Mouse (Mus musculus) neural tube, embryonic 12.5 days (tissue): ENCODE measurements around the gene Acoxl. TPM values are rescaled to one million over a fixed set of nuclear protein-coding genes. Genes with fewer than 3 reads are reported as not detected.

Experiments
- ATAC-seq: fragments of 200-750 bp; cut with Nextera tagmentation; 2 replicates; pipeline ENCODE4 v1.8.0; 2017; ENCODE audit warnings: low read depth, mild to moderate bottlenecking, moderate TSS enrichment, moderate library complexity; ENCODE audit not compliant: low FRiP score
- H3K27ac ChIP-seq: fragments of 300-500 bp; sonication (generic); 2 replicates; pipeline ENCODE4 v1.5.1; 2016
- H3K27me3 ChIP-seq: fragments of 300-500 bp; sonication (generic); replicated peaks from 2 replicates; pipeline ENCODE4 v1.6.1; 2016; ENCODE audit warnings: mild to moderate bottlenecking
- H3K36me3 ChIP-seq: fragments of 300-500 bp; sonication (generic); 2 replicates; pipeline ENCODE4 v1.6.1; 2016; ENCODE audit warnings: mild to moderate bottlenecking
- H3K4me1 ChIP-seq: fragments of 300-500 bp; sonication (generic); 2 replicates; pipeline ENCODE4 v1.6.1; 2016
- H3K4me2 ChIP-seq: fragments of 300-500 bp; sonication (generic); replicated peaks from 2 replicates; pipeline ENCODE4 v1.6.1; 2016; ENCODE audit warnings: mild to moderate bottlenecking
- H3K4me3 ChIP-seq: fragments of 300-500 bp; sonication (generic); 2 replicates; pipeline ENCODE4 v1.5.1; 2016
- H3K9ac ChIP-seq: fragments of 300-500 bp; sonication (generic); 2 replicates; pipeline ENCODE4 v1.6.1; 2016; ENCODE audit warnings: mild to moderate bottlenecking
- H3K9me3 ChIP-seq: fragments of 300-500 bp; sonication (generic); 2 replicates; pipeline ENCODE4 v1.6.1; 2016; ENCODE audit warnings: mild to moderate bottlenecking
- WGBS: fragments of 180-500 bp; shearing (Covaris S2); methylation state at CpG from one replicate; pipeline ENCODE4 v1.1.7; 2016; 5-methylcytosine and 5-hydroxymethylcytosine counted together
- polyA plus RNA-seq: library from polyadenylated mRNA; unstranded; fragments of >200 nt; fragmentation: Nextera tagmentation; extraction: Ambion mirVana; gene quantifications from 2 replicates; pipeline ENCODE4 v1.2.1, GENCODE M21; 2016

The Acoxl gene
- polyA plus RNA-seq, 1 experiment from 2014 or later, result not detected

DNA sequence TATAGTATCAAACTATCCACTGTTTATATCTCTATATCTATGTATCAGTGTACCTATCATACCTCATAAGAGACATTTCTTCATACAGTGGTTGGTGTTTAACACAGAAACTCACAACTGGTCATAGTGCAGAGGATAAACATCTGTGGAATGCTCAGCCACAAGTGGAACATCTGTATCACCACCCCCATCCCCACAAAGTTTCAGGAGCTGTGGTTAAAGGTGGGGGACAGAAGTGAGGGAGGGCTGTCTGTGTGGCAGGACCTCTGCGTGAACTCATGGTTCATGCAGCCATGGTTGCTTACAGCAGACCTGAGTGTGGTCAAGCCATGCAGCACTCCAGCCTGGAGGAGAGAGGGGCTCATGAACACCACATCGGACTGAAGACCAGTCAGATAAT is 234.9 kb downstream of the Acoxl start:
- Histone ChIP-seq H3K4me1 (no peaks in the 10 kb centered on the region), H3K4me2 (no peak overlapping the region), H3K4me3 (no peak overlapping the region), H3K9ac (no peak overlapping the region), H3K27ac (no peak overlapping the region), H3K27me3 (no peaks in the 10 kb centered on the region), H3K9me3 (no peaks in the 10 kb centered on the region), H3K36me3 (no peaks in the 10 kb centered on the region)
- 91% methylated on average over 2 of the region's 2 CpGs for WGBS
- no peak for ATAC-seq

DNA sequence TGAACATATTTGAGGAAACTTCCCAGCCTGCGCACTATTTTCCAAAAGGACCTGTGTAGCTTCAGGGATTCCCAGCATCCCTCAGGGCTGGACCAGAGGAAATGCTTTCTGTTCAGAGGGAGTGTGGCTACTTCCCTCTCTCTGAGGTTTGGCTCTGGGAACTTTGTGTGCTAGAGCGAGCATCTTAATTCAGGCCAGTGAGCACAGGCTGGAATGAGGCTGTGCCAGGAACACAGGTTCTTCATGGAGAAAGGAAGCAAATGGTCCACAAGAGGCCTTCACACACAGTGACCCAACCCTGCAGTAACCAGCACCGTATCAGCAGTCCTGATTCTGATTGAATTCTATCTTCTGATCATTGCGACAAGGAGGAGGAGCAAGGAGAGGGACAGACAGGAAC is 238.3 kb downstream of the Acoxl start:
- Histone ChIP-seq H3K27ac (no peak overlapping the region), H3K4me3 (no peak overlapping the region), H3K9me3 (no peaks in the 10 kb centered on the region), H3K27me3 (no peaks in the 10 kb centered on the region), H3K4me2 (no peak overlapping the region), H3K4me1 (no peaks in the 10 kb centered on the region), H3K36me3 (no peaks in the 10 kb centered on the region), H3K9ac (no peak overlapping the region)
- WGBS, result 85% methylated on average over 4 of the region's 4 CpGs
- no peak for ATAC-seq

DNA sequence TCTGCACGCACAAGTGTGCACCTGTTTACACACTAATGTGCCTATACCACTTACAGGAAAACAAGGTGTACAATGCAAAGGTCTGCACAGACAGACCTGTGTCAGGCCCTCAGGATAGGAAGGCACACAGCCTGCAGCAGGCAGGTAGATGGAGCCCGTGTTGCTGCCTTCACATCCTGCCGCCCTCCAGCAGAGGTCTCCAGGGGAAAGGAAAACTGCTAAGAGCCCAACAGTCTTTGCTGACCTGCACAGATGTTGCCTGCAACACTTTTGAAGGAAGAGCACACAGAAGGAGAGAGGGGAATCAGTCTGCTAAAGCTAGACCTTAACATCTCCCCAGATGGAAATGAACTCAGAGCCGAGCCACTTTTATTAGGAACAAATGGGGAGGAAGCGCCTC is 240.2 kb downstream of the Acoxl start:
- no peak overlapping the region for H3K27ac ChIP-seq
- 54% methylated on average over 5 of the region's 5 CpGs for WGBS
- no peak for ATAC-seq
- no peaks in the 10 kb centered on the region for H3K27me3 ChIP-seq
- H3K4me1 ChIP-seq, result no peaks in the 10 kb centered on the region
- H3K36me3 ChIP-seq, result no peaks in the 10 kb centered on the region
- no peak overlapping the region for H3K4me3 ChIP-seq
- no peak overlapping the region for H3K4me2 ChIP-seq
- no peaks in the 10 kb centered on the region for H3K9me3 ChIP-seq
- H3K9ac ChIP-seq, result no peak overlapping the region

DNA sequence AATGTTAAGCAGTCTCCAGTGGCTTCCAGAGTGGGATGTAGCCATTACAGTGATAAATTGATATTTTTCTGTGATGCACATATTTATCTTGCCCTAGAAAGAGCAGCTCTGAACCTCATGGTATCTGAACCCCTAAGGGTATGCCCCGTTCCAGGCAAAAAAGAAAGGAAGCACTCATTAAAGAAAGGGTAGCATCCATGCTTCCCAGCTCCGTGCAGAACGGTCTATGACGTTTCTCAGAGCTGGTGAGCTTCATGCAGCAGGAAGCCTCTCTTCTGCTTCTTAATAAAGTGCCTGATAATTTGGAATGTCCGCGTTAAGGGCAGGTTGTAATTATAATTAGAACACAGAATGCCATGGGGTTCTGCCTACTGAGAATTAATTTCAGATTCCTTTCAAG is 240.6 kb downstream of the Acoxl start:
- no peak overlapping the region for H3K4me2 ChIP-seq
- no peaks in the 10 kb centered on the region for H3K27me3 ChIP-seq
- no peaks in the 10 kb centered on the region for H3K9me3 ChIP-seq
- no peak for ATAC-seq
- H3K27ac ChIP-seq, result no peak overlapping the region
- no peaks in the 10 kb centered on the region for H3K36me3 ChIP-seq
- WGBS, result 75% methylated on average over 6 of the region's 6 CpGs
- no peak overlapping the region for H3K4me3 ChIP-seq
- no peak overlapping the region for H3K9ac ChIP-seq
- H3K4me1 ChIP-seq, result no peaks in the 10 kb centered on the region

DNA sequence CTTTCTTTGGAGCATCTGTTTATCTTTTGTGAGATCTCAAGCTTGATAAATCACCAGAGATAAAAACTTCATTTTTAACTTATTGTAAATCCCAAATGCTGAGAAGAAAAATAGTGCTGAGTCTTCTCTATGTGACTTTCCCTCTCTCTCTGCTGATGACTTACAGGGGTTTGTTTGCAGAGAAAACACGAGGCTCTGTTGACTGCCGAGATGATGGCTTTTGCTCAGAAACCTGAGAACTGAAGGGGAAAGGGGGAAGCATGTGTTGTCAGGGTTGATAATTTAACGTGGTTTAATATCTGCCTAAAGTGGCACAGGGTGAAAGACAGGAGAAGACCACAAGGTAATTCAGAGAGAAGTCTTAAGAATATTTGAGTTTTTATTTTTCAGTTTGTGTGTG is 245.2 kb downstream of the Acoxl start:
- 48% methylated on average over 3 of the region's 3 CpGs for WGBS
- no peaks in the 10 kb centered on the region for H3K9me3 ChIP-seq
- H3K4me2 ChIP-seq, result no peak overlapping the region
- no peak overlapping the region for H3K4me3 ChIP-seq
- no peak overlapping the region for H3K9ac ChIP-seq
- ATAC-seq, result no peak
- no peaks in the 10 kb centered on the region for H3K27me3 ChIP-seq
- no peaks in the 10 kb centered on the region for H3K36me3 ChIP-seq
- no peaks in the 10 kb centered on the region for H3K4me1 ChIP-seq
- H3K27ac ChIP-seq, result no peak overlapping the region

DNA sequence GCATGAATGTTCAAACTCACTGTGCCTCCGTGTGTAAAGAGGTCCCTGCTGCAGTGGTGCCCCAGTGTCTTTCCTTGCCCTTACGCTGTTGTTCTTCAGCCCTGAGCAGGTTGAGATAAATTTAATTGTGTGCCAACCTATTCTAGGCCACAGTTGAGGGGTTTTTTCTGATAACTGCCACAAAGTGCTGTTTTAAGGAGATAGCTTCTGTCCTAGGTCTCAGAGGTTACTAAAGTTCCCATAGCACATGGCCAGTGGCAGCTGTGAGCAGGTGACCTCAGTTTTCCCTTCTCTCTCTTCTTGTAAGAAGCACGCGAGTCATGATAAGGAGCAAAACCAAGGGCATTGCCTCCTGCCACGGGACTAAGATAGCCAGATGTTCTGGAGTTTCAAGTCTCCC is 245.9 kb downstream of the Acoxl start:
- Histone ChIP-seq H3K36me3 (no peaks in the 10 kb centered on the region), H3K4me1 (no peaks in the 10 kb centered on the region), H3K9ac (no peak overlapping the region), H3K4me3 (no peak overlapping the region), H3K27me3 (no peaks in the 10 kb centered on the region), H3K4me2 (no peak overlapping the region), H3K27ac (no peak overlapping the region), H3K9me3 (no peaks in the 10 kb centered on the region)
- ATAC-seq, result no peak
- WGBS, result 86% methylated on average over 5 of the region's 5 CpGs

DNA sequence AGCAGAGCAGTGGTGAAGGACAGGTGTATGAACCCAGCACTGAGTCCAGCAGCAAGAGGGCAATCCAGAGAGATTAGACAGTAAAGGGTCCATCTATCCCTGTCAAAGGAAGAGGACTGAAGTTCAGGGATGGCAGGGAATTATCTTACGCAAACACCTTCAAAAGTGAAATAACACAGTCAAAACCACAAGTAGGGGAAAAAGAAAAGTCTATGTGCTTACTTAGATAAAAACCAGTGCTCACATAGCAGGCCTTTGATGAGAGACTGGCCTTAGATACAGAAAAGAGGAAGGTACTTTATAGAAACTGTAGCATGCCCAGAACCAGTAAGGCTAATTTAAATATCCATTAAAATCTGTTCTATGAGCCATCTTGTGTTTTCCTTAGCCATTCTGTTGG is 246.8 kb downstream of the Acoxl start:
- Histone ChIP-seq H3K9ac (no peak overlapping the region), H3K36me3 (no peaks in the 10 kb centered on the region), H3K9me3 (no peaks in the 10 kb centered on the region), H3K4me1 (no peaks in the 10 kb centered on the region), H3K27me3 (no peaks in the 10 kb centered on the region), H3K27ac (no peak overlapping the region), H3K4me3 (no peak overlapping the region), H3K4me2 (no peak overlapping the region)
- ATAC-seq, result no peak
- WGBS, result 94% methylated on average over 1 of the region's 1 CpGs

DNA sequence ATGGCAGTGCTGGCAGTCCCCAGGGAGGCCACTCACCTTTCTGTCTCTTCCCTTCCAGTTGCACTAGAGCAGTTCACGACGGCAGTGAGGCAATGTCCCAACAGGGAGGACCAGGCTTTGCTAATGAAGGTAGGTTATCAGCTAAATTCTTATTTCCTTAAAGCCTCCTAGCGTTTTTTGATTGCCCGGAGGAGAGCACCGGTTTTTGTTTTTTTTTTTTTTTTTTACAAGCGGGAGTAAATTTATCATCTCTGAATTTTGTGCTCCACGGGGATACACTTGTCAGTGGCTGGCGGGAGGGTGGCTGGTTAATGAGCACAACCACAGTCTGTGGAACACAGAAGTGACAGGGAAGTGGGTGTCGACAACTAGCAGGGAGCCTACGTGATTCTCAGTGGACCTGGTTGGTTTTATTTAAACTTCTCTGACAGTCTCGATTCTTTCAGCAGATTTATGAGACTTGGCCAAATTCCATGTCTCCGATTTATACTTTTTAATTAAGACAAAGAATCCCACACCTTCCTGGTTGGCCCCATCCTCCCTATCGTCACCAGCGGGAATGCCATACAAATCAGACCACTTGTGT is 247.7 kb downstream of the Acoxl start:
- no peak for ATAC-seq
- Histone ChIP-seq H3K4me3 (no peak overlapping the region), H3K27me3 (no peaks in the 10 kb centered on the region), H3K4me2 (no peak overlapping the region), H3K36me3 (no peaks in the 10 kb centered on the region), H3K9ac (no peak overlapping the region), H3K27ac (no peak overlapping the region), H3K4me1 (0 out of 2 replicates have a peak, but pooled peaks cover 2% of the 10 kb centered on the region), H3K9me3 (no peaks in the 10 kb centered on the region)
- WGBS, result 62% methylated on average over 14 of the region's 14 CpGs

DNA sequence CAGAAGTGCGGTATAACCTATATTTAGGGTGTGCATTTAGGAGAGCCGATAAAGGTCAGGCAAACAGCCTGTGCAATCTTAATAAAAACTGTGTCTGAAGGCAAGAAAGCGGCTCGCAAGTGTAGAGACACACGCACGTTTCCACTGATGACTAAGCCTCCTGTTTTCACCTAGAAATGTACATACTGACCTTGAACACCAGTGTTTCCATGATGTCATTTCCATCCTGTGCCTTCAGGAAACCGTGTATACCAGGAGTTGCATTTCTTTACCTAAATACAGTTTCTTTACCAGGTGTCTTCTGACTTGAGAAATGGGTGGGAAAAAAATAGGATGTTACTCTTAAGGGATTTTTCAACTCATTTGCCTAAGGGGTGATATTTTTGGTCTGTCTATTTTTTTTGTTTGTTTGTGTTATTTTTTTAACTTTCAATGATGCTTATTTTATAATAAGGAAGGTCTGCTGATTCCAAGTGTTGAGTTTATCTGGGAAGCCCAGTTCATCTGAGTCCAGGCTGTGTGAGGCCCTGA is 248.4 kb downstream of the Acoxl start:
- no peaks in the 10 kb centered on the region for H3K36me3 ChIP-seq
- no peak for ATAC-seq
- H3K9ac ChIP-seq, result no peak overlapping the region
- H3K9me3 ChIP-seq, result no peaks in the 10 kb centered on the region
- no peak overlapping the region for H3K27ac ChIP-seq
- H3K4me1 ChIP-seq, result peaks cover 8% of the 10 kb centered on the region; the same call in 1 of the 2 replicates
- H3K27me3 ChIP-seq, result no peaks in the 10 kb centered on the region
- no peak overlapping the region for H3K4me3 ChIP-seq
- H3K4me2 ChIP-seq, result no peak overlapping the region
- 85% methylated on average over 7 of the region's 7 CpGs for WGBS

DNA sequence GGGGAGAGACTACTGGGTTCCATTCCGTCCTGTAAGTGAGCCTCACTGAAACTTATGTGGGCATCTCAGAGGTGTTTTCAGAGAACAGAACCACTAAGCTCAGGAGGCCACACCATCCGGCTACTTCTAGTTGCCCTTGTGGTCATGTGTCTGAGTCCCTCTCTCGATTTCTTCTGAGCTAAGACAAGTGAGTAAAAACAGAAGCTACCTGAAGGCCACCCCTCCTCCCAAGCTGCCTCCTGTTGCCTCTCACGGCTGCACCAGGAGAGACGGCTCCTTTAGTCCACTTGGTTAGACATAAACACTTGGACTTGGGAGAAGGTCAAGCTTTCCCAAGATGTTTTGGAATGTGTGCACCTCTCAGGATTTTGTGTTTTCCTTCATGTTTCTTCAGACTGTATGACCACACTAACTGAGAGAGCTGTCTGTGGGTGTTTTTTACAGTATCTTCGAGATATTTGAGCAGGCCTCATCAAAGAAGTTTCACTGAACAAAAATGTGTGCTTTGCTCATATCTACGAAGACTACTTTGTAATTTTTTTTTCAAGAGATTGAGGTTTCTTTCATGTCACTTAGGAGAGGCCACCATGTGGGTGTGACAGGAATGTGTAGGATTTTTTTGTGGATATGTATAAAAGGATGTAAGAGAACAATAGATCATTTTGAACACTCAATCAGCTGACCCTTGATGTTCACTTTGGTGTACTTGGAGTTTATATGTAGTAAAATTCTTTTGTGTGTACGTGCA is 249.3 kb downstream of the Acoxl start:
- 88% methylated on average over 8 of the region's 8 CpGs for WGBS
- H3K9ac ChIP-seq, result no peak overlapping the region

DNA sequence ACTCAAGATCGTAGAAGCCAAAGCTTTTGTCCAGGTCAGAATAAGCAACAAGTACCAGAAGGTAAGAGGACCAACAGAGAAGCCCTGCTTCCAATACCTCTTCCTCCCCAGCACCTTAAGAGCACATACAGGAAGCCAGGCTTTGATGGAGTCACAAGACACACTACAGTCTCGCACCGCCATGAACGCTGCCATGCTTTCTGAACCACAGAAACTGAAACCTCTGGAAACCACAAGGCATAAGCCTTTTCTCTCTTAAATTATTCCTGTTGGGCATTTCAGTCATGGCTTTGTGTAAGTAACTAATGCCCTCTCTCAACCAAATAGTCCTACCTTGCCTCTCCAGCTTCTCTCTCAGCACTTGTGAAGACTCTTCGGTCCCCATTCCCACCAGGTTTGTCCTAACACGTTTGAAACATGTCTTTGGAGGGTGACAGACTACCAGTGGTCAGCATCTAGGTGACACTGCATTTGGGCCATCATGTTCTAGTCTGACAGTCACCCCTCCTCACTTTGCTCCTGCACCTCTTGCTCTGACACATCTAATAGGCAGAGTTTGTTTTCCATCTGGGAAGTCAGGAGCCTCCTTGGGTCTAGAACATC is 251.7 kb downstream of the Acoxl start:
- WGBS, result 88% methylated on average over 6 of the region's 6 CpGs
- ATAC-seq, result no peak
- H3K27ac ChIP-seq, result no peak overlapping the region

More for the DNA sequence above, 249.3 kb downstream of the Acoxl start:
- Histone ChIP-seq H3K4me3 (no peak overlapping the region), H3K4me1 (peaks cover 13% of the 10 kb centered on the region; the same call in 1 of the 2 replicates), H3K27ac (no peak overlapping the region), H3K4me2 (no peak overlapping the region), H3K27me3 (no peaks in the 10 kb centered on the region), H3K9me3 (no peaks in the 10 kb centered on the region), H3K36me3 (no peaks in the 10 kb centered on the region)
- no peak for ATAC-seq

DNA sequence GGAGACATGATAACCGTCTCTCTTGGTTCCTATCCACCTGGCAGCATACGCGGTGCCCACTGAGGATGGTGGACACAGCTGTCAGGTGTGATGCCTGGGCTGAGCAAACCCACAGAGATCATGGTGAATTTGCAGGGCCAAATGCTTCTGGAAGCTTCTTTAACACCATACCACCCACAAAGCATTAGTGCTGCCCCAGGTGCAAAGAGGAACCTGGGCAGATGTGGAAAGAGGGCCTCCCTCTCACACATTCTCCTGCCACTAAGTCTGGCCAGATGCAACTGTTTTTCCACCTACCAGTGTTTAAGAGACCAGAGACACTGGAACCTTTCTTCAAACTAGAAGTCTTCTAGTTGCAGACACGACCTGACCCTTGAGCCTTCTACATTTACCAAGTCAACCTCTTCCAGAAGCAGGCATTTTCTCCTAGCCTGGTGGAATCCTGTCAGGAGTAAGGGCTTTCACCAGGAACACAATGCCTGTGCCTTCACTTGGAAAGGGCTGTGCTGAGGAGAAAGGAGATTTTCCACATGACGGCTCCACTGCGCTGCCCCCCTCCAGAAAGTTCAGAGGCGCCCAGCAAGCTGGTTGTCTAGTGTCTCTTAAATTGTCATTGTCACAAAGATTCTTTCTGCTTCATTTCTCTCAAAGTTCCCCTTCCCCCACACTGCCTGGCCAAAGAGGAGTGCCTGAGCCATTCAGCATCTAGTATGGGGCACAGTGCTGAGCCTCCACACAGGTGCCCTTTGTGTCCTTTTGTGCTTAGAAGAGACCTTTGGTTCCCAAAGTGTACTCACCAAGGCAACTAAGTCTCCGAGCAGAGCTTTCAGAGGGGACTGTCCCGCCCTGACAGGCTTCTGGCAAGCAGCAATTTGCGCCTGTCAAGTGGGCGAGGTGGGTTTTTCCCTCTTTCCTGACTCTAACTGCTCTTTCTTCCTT is 253.0 kb downstream of the Acoxl start:
- no peak for ATAC-seq
- H3K4me2 ChIP-seq, result no peak overlapping the region
- no peak overlapping the region for H3K9ac ChIP-seq
- no peaks in the 10 kb centered on the region for H3K27me3 ChIP-seq
- H3K9me3 ChIP-seq, result no peaks in the 10 kb centered on the region
- H3K27ac ChIP-seq, result no peak overlapping the region
- no peak overlapping the region for H3K4me3 ChIP-seq
- H3K36me3 ChIP-seq, result no peaks in the 10 kb centered on the region
- WGBS, result 47% methylated on average over 11 of the region's 11 CpGs
- H3K4me1 ChIP-seq, result peaks cover 19% of the 10 kb centered on the region; the same call in 1 of the 2 replicates

More for the DNA sequence above, 251.7 kb downstream of the Acoxl start:
- no peaks in the 10 kb centered on the region for H3K27me3 ChIP-seq
- no peak overlapping the region for H3K4me3 ChIP-seq
- no peak overlapping the region for H3K9ac ChIP-seq
- peaks cover 19% of the 10 kb centered on the region; the same call in 1 of the 2 replicates for H3K4me1 ChIP-seq
- no peaks in the 10 kb centered on the region for H3K9me3 ChIP-seq
- no peak overlapping the region for H3K4me2 ChIP-seq
- no peaks in the 10 kb centered on the region for H3K36me3 ChIP-seq
